Mouse (Mus musculus) lung, adult 18-20 months (tissue): Measurements from ENCODE around the gene Runx1.

ENCODE experiments used
- DNase-seq, 2 experiments: peaks; one replicate each; pipeline ENCODE4 v3.0.0; 2022; ENCODE audit warnings: mixed read lengths in 2 of 2

The Runx1 gene

GRCm38 (mm10) chr16:92743755-92744154 is 82.2 kb downstream of the Runx1 start:
- DNase-seq = no peak

- no peak for DNase-seq
Observed at GRCm38 (mm10) chr16:92741342-92741741, 84.6 kb downstream of the Runx1 start.

- DNase-seq = no peak
Observed at GRCm38 (mm10) chr16:92740541-92740940, 85.4 kb downstream of the Runx1 start.

- no peak for DNase-seq
Observed at GRCm38 (mm10) chr16:92739997-92740396, 86.0 kb downstream of the Runx1 start.

GRCm38 (mm10) chr16:92739071-92739793 is 86.7 kb downstream of the Runx1 start:
- no peak for DNase-seq

GRCm38 (mm10) chr16:92738476-92739010 is 87.4 kb downstream of the Runx1 start:
- no peak for DNase-seq

- no peak for DNase-seq
Observed at GRCm38 (mm10) chr16:92726870-92727269, 99.1 kb downstream of the Runx1 start.

- no peak for DNase-seq
Observed at GRCm38 (mm10) chr16:92724526-92724925, 101.4 kb downstream of the Runx1 start.

GRCm38 (mm10) chr16:92720678-92721077 is 105.3 kb downstream of the Runx1 start:
- DNase-seq = no peak

GRCm38 (mm10) chr16:92719725-92720124 is 106.2 kb downstream of the Runx1 start:
- no peak for DNase-seq

GRCm38 (mm10) chr16:92715599-92716483 is 110.1 kb downstream of the Runx1 start:
- DNase-seq = peak; percentile 62 to 66

- DNase-seq = no peak
Observed at GRCm38 (mm10) chr16:92710161-92710560, 115.8 kb downstream of the Runx1 start.

- DNase-seq = no peak
Observed at GRCm38 (mm10) chr16:92708718-92709117, 117.2 kb downstream of the Runx1 start.

GRCm38 (mm10) chr16:92707712-92708111 is 118.2 kb downstream of the Runx1 start:
- DNase-seq = no peak

- DNase-seq = no peak
Observed at GRCm38 (mm10) chr16:92707146-92707545, 118.8 kb downstream of the Runx1 start.

- no peak for DNase-seq
Observed at GRCm38 (mm10) chr16:92705564-92706458, 120.1 kb downstream of the Runx1 start.

GRCm38 (mm10) chr16:92703850-92704249 is 122.1 kb downstream of the Runx1 start:
- no peak for DNase-seq

GRCm38 (mm10) chr16:92699531-92700397 is 126.2 kb downstream of the Runx1 start:
- DNase-seq = no peak

- DNase-seq = peak; percentile 88 to 91
Observed at GRCm38 (mm10) chr16:92698612-92698998, 127.3 kb downstream of the Runx1 start.

- DNase-seq = peak in 1 of 2 experiments; percentile 51
Observed at GRCm38 (mm10) chr16:92697737-92698611, 128.0 kb downstream of the Runx1 start.
